Mouse (Mus musculus): ENCODE measurements around the gene Mat2a. TPM values are rescaled to one million over a fixed set of nuclear protein-coding genes. Genes with fewer than 3 reads are reported as not detected.

Gene Mat2a
- total and polyA plus RNA-seq, 3 experiments: 166 to 456 (median 218) TPM

- Histone ChIP-seq H3K9me3 (replicated peaks; ENCODE audit: low read length) (peaks cover 2% of the 10 kb centered on the region), H3K36me3 (replicated peaks in 1 of 2; ENCODE audit: control insufficient read depth in 1 of 2, insufficient read depth in 1 of 2, low read length in 1 of 2) (peaks cover 5 to 34% of the 10 kb centered on the region in 2 experiments), H3K4me3 (replicated peaks in 1 of 3; ENCODE audit: low read depth in 2 of 3, low read length in 2 of 3, poor library complexity in 1 of 3) (peak within 1 kb of the TSS; percentile 71 to 75 (median 74)), H3K4me1 (ENCODE audit: control insufficient read depth in 1 of 2, insufficient read depth in 2 of 2) (peaks cover 9 to 23% of the 10 kb centered on the region in 2 experiments), H3K4me2 (ENCODE audit: insufficient read depth, low read depth, poor library complexity, severe bottlenecking) (peak within 1 kb of the TSS; percentile 69), H3K27ac (ENCODE audit: insufficient read depth, low read depth) (peak within 1 kb of the TSS; percentile 37), H3K9ac (ENCODE audit: insufficient read depth, low read depth) (peak within 1 kb of the TSS; percentile 89), H3K79me2 (replicated peaks; ENCODE audit: control insufficient read depth, extremely low read depth, insufficient read depth, poor library complexity, severe bottlenecking) (no peaks in the 10 kb centered on the region), H3K27me3 (replicated peaks) (no peaks in the 10 kb centered on the region)
- in situ Hi-C loops (cut with MboI; ENCODE audit: low pct_ligation_motif_present, low pct_unique_long_range_greater_than_20kb, low sequenced_read_pairs): no loop called here
- TF ChIP-seq TCF12 (IDR thresholded peaks at IDR 0.05; ENCODE audit: low read depth, low read length) (no peak; the same call in 1 of the 2 replicates), PAX5 (IDR thresholded peaks at IDR 0.05; ENCODE audit: low read length) (no peak), MEF2A (IDR thresholded peaks at IDR 0.05; ENCODE audit: borderline replicate concordance, low read depth, low read length) (no peak), JUND (conservative IDR thresholded peaks at IDR 0.05; ENCODE audit: low read depth, low read length) (no peak), SMC3 (IDR thresholded peaks at IDR 0.05; ENCODE audit: low read depth, low read length) (no peak), CHD2 (IDR thresholded peaks at IDR 0.05; ENCODE audit: low read length) (peak; percentile 52), ZMIZ1 (IDR thresholded peaks at IDR 0.05; ENCODE audit: low read depth, low read length) (no peak; the same call in 1 of the 2 replicates), BHLHE40 (IDR thresholded peaks at IDR 0.05; ENCODE audit: low read depth, low read length) (no peak), MAZ (IDR thresholded peaks at IDR 0.05; ENCODE audit: low read depth, low read length) (0 out of 2 replicates have a peak, but pooled peaks have one; percentile 7), HCFC1 (IDR thresholded peaks at IDR 0.05; ENCODE audit: low read depth, low read length) (peak; percentile 7), USF2 (conservative IDR thresholded peaks at IDR 0.05; ENCODE audit: low read depth, low read length) (no peak), RCOR1 (conservative IDR thresholded peaks at IDR 0.05; ENCODE audit: low read depth, low read length) (0 out of 2 replicates have a peak, but pooled peaks have one; percentile 8), ZC3H11A (IDR thresholded peaks at IDR 0.05; ENCODE audit: low read depth, low read length) (no peak), ZNF384 (IDR thresholded peaks at IDR 0.05; ENCODE audit: low read depth, low read length) (no peak), USF1 (IDR thresholded peaks at IDR 0.05; ENCODE audit: low read depth, low read length) (no peak), TBP (conservative IDR thresholded peaks at IDR 0.05; ENCODE audit: low read depth, low read length) (peak; percentile 36; the same call in 1 of the 2 replicates), NELFE (IDR thresholded peaks at IDR 0.05; ENCODE audit: low read depth, low read length) (no peak; the same call in 1 of the 2 replicates), EP300 (IDR thresholded peaks at IDR 0.05; ENCODE audit: low read length) (no peak), JUN (IDR thresholded peaks at IDR 0.05; ENCODE audit: insufficient read depth, low read depth, low read length) (no peak), GABPA (IDR thresholded peaks at IDR 0.05; ENCODE audit: insufficient replicate concordance, low read depth, low read length) (no peak), UBTF (IDR thresholded peaks at IDR 0.05; ENCODE audit: low read depth, low read length) (no peak; the same call in 1 of the 2 replicates), MXI1 (IDR thresholded peaks at IDR 0.05; ENCODE audit: low read depth, low read length) (peak; percentile 39; the same call in 1 of the 2 replicates), ETS1 (conservative IDR thresholded peaks at IDR 0.05; ENCODE audit: low read depth, low read length) (no peak), POLR2A (IDR thresholded peaks at IDR 0.05; ENCODE audit: low read depth, low read length) (peak; percentile 67), IRF4 (IDR thresholded peaks at IDR 0.05; ENCODE audit: low read depth, low read length) (peak; percentile 27; the same call in 1 of the 2 replicates), POLR2AphosphoS2 (IDR thresholded peaks at IDR 0.05; ENCODE audit: low read depth, low read length) (no peak), NRF1 (IDR thresholded peaks at IDR 0.05; ENCODE audit: low read depth, low read length) (no peak), E2F4 (IDR thresholded peaks at IDR 0.05; ENCODE audit: insufficient replicate concordance, low read depth, low read length) (no peak), KAT2A (IDR thresholded peaks at IDR 0.05; ENCODE audit: insufficient replicate concordance, low read length) (no peak), MAFK (IDR thresholded peaks at IDR 0.05; ENCODE audit: insufficient replicate concordance, low read length) (0 out of 2 replicates have a peak, but pooled peaks have one; percentile 11), CHD1 (IDR thresholded peaks at IDR 0.05; ENCODE audit: low read depth, low read length) (no peak), MAX (IDR thresholded peaks at IDR 0.05; ENCODE audit: low read length) (no peak; the same call in 1 of the 2 replicates), CTCF (conservative IDR thresholded peaks at IDR 0.05 in 1 of 2, IDR thresholded peaks at IDR 0.05 in 1 of 2; ENCODE audit: low read depth in 2 of 2, low read length in 2 of 2) (0 out of 4 replicates have a peak, but pooled peaks of 1 of the 2 experiments have one; percentile 24), MYC (IDR thresholded peaks at IDR 0.05; ENCODE audit: low read depth, low read length) (no peak), RAD21 (IDR thresholded peaks at IDR 0.05; ENCODE audit: low read depth, low read length) (peak; percentile 7), SIN3A (IDR thresholded peaks at IDR 0.05; ENCODE audit: low read length) (peak; percentile 79), ELF1 (IDR thresholded peaks at IDR 0.05; ENCODE audit: low read depth, low read length) (peak; percentile 77), ZKSCAN1 (IDR thresholded peaks at IDR 0.05; ENCODE audit: borderline replicate concordance, low read depth, low read length) (no peak)
- dilution Hi-C loops (cut with MboI; ENCODE audit: extremely low pct_ligation_motif_present, extremely low pct_unique_long_range_greater_than_20kb, low sequenced_read_pairs): no loop called here
- DNase-seq (ENCODE audit: extremely low read depth): peak; percentile 59
Measured at GRCm38 (mm10) chr6:72389941-72390771, 49.2 kb downstream of the Mat2a start, which contains the start of gene Vamp8. Gene Vamp8, minus strand, starts transcription at chr6:72390703.

Data from CH12.LX (cell line).